Mouse (Mus musculus) bone marrow, adult 2 months (tissue): ENCODE measurements around the gene Alg2. TPM values are rescaled to one million over a fixed set of nuclear protein-coding genes. Genes with fewer than 3 reads are reported as not detected.

Experiments used
- H3K27ac ChIP-seq: fragments of 200-500 bp; 2 replicates; pipeline ENCODE4 v1.5.1; 2012; ENCODE audit warnings: low read depth, mild to moderate bottlenecking, control low read depth, inconsistent platforms, low read length; ENCODE audit not compliant: control insufficient read depth, poor library complexity, insufficient read depth
- H3K4me1 ChIP-seq: fragments of 200-500 bp; 2 replicates; pipeline ENCODE4 v1.6.1; 2011; ENCODE audit warnings: low read length; ENCODE audit not compliant: control insufficient read depth, insufficient read depth
- H3K4me3 ChIP-seq: fragments of 200-500 bp; replicated peaks from 2 replicates; pipeline ENCODE3; 2011; ENCODE audit warnings: mild to moderate bottlenecking, low read depth, low read length, control low read depth; ENCODE audit not compliant: control insufficient read depth
- CTCF ChIP-seq: fragments of 200-500 bp; IDR thresholded peaks from 2 replicates; pipeline ENCODE4 v1.5.1; 2011; ENCODE audit warnings: low read length, control low read depth; ENCODE audit not compliant: control insufficient read depth, insufficient read depth
- POLR2A ChIP-seq: fragments of 200-500 bp; IDR thresholded peaks from 2 replicates; pipeline ENCODE4 v1.6.1; 2011; ENCODE audit warnings: low read depth, mild to moderate bottlenecking, control low read depth, low read length, borderline replicate concordance; ENCODE audit not compliant: control insufficient read depth
- WGBS: fragments of 180-500 bp; shearing (Covaris S2); methylation state at CpG from one replicate; pipeline ENCODE4 v1.1.7; 2018; 5-methylcytosine and 5-hydroxymethylcytosine counted together
- polyA plus RNA-seq: library from polyadenylated mRNA; stranded (reverse); fragments of >200 nt; gene quantifications from 2 replicates; pipeline ENCODE4 v1.2.4, GENCODE M21; 2011; ENCODE audit warnings: low replicate concordance; ENCODE audit not compliant: missing spikeins, insufficient read depth, insufficient read length

Alg2 gene
- polyA plus RNA-seq, 1 experiment, result 13.1 TPM

GRCm38 (mm10) chr4:47477539-47477938 lies 3.4 kb upstream of the Alg2 start:
- H3K4me1 ChIP-seq, result no peaks in the 10 kb centered on the region; the same call in 1 of the 2 replicates
- 92% methylated on average over 6 of the region's 6 CpGs for WGBS
- no peak overlapping the region for H3K4me3 ChIP-seq
- TF ChIP-seq CTCF (no peak), POLR2A (no peak)
- H3K27ac ChIP-seq, result no peak overlapping the region

GRCm38 (mm10) chr4:47474730-47475643 lies 854 bp upstream of the Alg2 start:
- Histone ChIP-seq H3K4me1 (no peaks in the 10 kb centered on the region; the same call in 1 of the 2 replicates), H3K27ac (peak overlapping the region; percentile 80), H3K4me3 (peak overlapping the region; percentile 87)
- WGBS, result 14% methylated on average over 31 of the region's 31 CpGs
- TF ChIP-seq POLR2A, result peak; percentile 30; the same call in 1 of the 2 replicates
- TF ChIP-seq CTCF, result no peak

GRCm38 (mm10) chr4:47473586-47473967 lies 556 bp downstream of the Alg2 start:
- under 1% methylated on average over 12 of the region's 14 CpGs for WGBS
- TF ChIP-seq POLR2A (no peak), CTCF (no peak)
- Histone ChIP-seq H3K4me1 (no peaks in the 10 kb centered on the region), H3K27ac (peak overlapping the region; percentile 80), H3K4me3 (peak overlapping the region; percentile 92)

GRCm38 (mm10) chr4:47467196-47467595 lies 6.9 kb downstream of the Alg2 start:
- no peaks in the 10 kb centered on the region for H3K4me1 ChIP-seq
- no peak overlapping the region for H3K27ac ChIP-seq
- no peak overlapping the region for H3K4me3 ChIP-seq
- WGBS, result 90% methylated on average over 2 of the region's 2 CpGs
- TF ChIP-seq POLR2A (no peak), CTCF (no peak)

GRCm38 (mm10) chr4:47449586-47450522 lies 24.3 kb downstream of the Alg2 start:
- peaks cover 1% of the 10 kb centered on the region; the same call in 1 of the 2 replicates for H3K4me1 ChIP-seq
- H3K4me3 ChIP-seq, result no peak overlapping the region
- WGBS, result 55% methylated on average over 18 of the region's 18 CpGs
- H3K27ac ChIP-seq, result no peak overlapping the region
- TF ChIP-seq POLR2A, result no peak
- no peak for TF ChIP-seq CTCF

GRCm38 (mm10) chr4:47449116-47449515 lies 25.0 kb downstream of the Alg2 start:
- Histone ChIP-seq H3K4me3 (no peak overlapping the region), H3K27ac (no peak overlapping the region), H3K4me1 (peaks cover 1% of the 10 kb centered on the region; the same call in 1 of the 2 replicates)
- WGBS, result 44% methylated on average over 5 of the region's 5 CpGs
- no peak for TF ChIP-seq CTCF

- 54% methylated on average over 3 of the region's 3 CpGs for WGBS
- no peak overlapping the region for H3K4me3 ChIP-seq
- TF ChIP-seq POLR2A (no peak), CTCF (no peak)
- H3K4me1 ChIP-seq, result peaks cover 1% of the 10 kb centered on the region; the same call in 1 of the 2 replicates
- no peak overlapping the region for H3K27ac ChIP-seq
Measured at GRCm38 (mm10) chr4:47448526-47448925, 25.6 kb downstream of the Alg2 start.

- no peaks in the 10 kb centered on the region; the same call in 1 of the 2 replicates for H3K4me1 ChIP-seq
- WGBS, result 85% methylated on average over 11 of the region's 11 CpGs
- H3K27ac ChIP-seq, result no peak overlapping the region
- H3K4me3 ChIP-seq, result no peak overlapping the region
- TF ChIP-seq CTCF, result no peak
- TF ChIP-seq POLR2A, result no peak
Measured at GRCm38 (mm10) chr4:47440951-47441350, 33.2 kb downstream of the Alg2 start.
